Mouse (Mus musculus): ENCODE data around the gene Cd109. TPM values are rescaled to one million over a fixed set of nuclear protein-coding genes. Genes with fewer than 3 reads are reported as not detected.
A peak's percentile ranks its signal among the peaks of the same experiment; 100 is the strongest.

The Cd109 gene
- polyA plus RNA-seq, 1 experiment = 5.3 TPM

DNA sequence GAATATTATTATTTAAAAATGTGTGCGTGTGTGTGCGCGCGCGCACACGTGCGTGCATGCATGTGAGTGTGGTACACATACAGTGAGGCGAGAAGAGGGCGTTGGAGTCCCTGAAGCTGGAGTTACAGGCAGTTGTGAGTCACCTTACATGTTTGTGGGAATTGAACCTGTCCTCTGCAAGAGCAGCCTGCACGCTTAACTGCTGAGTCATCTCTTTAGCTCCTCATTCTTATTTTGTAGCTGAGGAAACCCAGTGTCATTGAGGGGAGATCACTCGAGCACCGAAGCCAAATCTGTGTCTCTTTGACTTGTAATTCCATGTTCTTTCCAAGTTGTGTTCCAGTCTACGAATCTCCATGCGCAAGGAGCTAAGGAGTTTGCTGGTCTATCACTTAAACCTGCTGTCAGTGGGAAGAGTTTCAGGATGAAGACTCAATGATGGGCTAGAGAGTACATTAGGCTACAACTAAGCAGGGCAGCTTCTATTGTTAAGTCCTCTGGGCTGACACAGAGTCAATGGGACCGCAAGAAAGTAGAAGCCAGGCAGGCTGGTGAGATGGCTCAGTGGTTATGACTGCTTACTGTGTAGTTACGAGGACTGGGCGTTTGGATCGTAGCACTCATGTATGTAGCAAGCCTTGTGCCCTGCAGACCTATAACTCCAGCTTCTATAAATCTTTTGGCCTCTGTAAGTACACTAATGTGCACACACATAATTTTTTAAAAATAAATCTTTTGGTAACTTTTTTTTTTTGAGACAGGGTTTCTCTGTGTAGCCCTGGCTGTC is 19.4 kb upstream of the Cd109 start:
- no peak overlapping the region for H3ac ChIP-seq (ENCODE audit: control insufficient read depth, insufficient read length)
- H3K4me2 ChIP-seq (ENCODE audit: low read depth) = no peak overlapping the region
- no peak overlapping the region for H3K4me3 ChIP-seq
- no peaks in the 10 kb centered on the region for H3K36me3 ChIP-seq (ENCODE audit: control insufficient read depth, insufficient read depth)
- H3K27me3 ChIP-seq (ENCODE audit: control insufficient read depth, insufficient read depth, insufficient read length) = no peaks in the 10 kb centered on the region
- TF ChIP-seq POLR2A (IDR thresholded peaks at IDR 0.05; ENCODE audit: insufficient read length, low read depth) (no peak), SRF (IDR thresholded peaks at IDR 0.05; ENCODE audit: control insufficient read depth, insufficient read length, low read depth) (no peak), REST (IDR thresholded peaks at IDR 0.05; ENCODE audit: insufficient read depth, insufficient read length) (no peak), MAX (IDR thresholded peaks at IDR 0.05; ENCODE audit: low read depth) (no peak), POLR2AphosphoS2 (IDR thresholded peaks at IDR 0.05; ENCODE audit: insufficient read length, low read depth) (no peak), TCF3 (IDR thresholded peaks at IDR 0.05; ENCODE audit: insufficient read length, low read depth) (no peak), TCF12 (IDR thresholded peaks at IDR 0.05; ENCODE audit: insufficient read depth, poor library complexity, severe bottlenecking) (no peak), MYOG (IDR thresholded peaks at IDR 0.05; ENCODE audit: control insufficient read depth in 1 of 3, insufficient read depth in 1 of 3, insufficient read length in 2 of 3, low read depth in 2 of 3) (no peak), USF1 (IDR thresholded peaks at IDR 0.05; ENCODE audit: low read depth) (no peak), E2F4 (IDR thresholded peaks at IDR 0.05; ENCODE audit: insufficient read depth) (no peak), CEBPB (IDR thresholded peaks at IDR 0.05; ENCODE audit: insufficient read depth, poor library complexity, severe bottlenecking) (no peak), MYOD1 (IDR thresholded peaks at IDR 0.05; ENCODE audit: control insufficient read depth in 1 of 3, insufficient read length in 2 of 3, low read depth in 2 of 3) (no peak)
- H3K79me2 ChIP-seq (ENCODE audit: control insufficient read depth, insufficient read depth) = no peaks in the 10 kb centered on the region

DNA sequence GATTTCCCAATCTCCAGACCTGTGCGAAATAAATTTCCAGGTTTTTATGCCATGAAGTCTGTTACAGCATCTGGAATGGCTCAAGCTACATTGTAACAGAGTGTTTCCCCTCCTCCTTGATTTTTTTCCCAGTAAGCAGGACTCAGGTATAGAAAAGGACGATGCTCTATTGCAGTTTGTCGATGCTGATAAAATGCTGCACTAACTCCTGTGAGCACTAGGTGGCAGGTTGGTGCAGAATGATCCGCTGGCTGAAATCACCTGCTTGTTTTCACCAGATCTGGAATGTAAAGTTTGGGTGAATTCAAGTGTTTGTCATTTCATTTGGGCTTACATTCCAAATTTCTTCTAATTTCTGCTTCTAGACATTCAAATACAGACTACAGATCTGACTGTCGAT is 18.5 kb upstream of the Cd109 start:
- Histone ChIP-seq H3K4me3 (no peak overlapping the region), H3K27me3 (ENCODE audit: control insufficient read depth, insufficient read depth, insufficient read length) (no peaks in the 10 kb centered on the region), H3K36me3 (ENCODE audit: control insufficient read depth, insufficient read depth) (no peaks in the 10 kb centered on the region), H3K4me2 (ENCODE audit: low read depth) (no peak overlapping the region), H3ac (ENCODE audit: control insufficient read depth, insufficient read length) (no peak overlapping the region), H3K79me2 (ENCODE audit: control insufficient read depth, insufficient read depth) (no peaks in the 10 kb centered on the region)
- TF ChIP-seq MYOD1 (IDR thresholded peaks at IDR 0.05; ENCODE audit: control insufficient read depth in 1 of 3, insufficient read length in 2 of 3, low read depth in 2 of 3) (no peak), TCF3 (IDR thresholded peaks at IDR 0.05; ENCODE audit: insufficient read length, low read depth) (no peak), MYOG (IDR thresholded peaks at IDR 0.05; ENCODE audit: control insufficient read depth in 1 of 3, insufficient read depth in 1 of 3, insufficient read length in 2 of 3, low read depth in 2 of 3) (no peak)

GRCm38 (mm10) chr9:78599927-78600326 is 15.4 kb upstream of the Cd109 start:
- TF ChIP-seq TCF3 (IDR thresholded peaks at IDR 0.05; ENCODE audit: insufficient read length, low read depth) (no peak), CEBPB (IDR thresholded peaks at IDR 0.05; ENCODE audit: insufficient read depth, poor library complexity, severe bottlenecking) (no peak), E2F4 (IDR thresholded peaks at IDR 0.05; ENCODE audit: insufficient read depth) (no peak)
- no peaks in the 10 kb centered on the region for H3K36me3 ChIP-seq (ENCODE audit: control insufficient read depth, insufficient read depth)

DNA sequence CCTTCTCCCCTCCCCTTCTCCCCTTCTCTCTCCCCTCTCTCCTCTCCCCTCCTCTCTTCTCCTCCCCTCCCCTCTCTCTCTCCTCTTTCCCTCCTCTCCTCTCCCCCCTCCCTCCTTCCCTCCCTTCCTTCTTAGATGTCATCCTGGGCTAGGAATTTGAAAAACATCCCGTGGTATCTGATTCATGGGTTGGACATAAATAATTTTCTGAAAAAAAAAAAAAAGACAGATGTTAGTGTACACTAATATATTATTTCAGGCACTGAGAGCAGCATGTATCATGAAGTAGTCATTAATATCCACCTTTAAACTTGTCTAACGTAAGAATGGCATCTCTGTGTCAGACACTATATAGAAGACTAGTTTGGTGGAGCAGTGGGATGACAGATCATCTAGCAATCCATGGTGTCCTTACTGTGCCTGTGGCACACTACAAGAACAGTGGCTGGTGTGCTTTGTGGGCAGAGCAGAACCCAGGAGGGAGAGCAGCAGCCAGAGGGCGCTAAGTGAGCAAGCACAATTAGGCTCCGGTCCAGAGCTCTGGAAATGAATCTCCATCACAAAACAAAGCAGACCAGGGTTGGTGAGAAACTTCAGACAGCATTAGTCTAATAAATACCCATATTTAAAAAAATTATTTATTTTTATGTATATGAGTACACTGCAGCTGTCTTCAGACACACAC is 14.2 kb upstream of the Cd109 start:
- no peaks in the 10 kb centered on the region for H3K79me2 ChIP-seq (ENCODE audit: control insufficient read depth, insufficient read depth)
- no peak overlapping the region for H3ac ChIP-seq (ENCODE audit: control insufficient read depth, insufficient read length)
- H3K27me3 ChIP-seq (ENCODE audit: control insufficient read depth, insufficient read depth, insufficient read length) = no peaks in the 10 kb centered on the region
- H3K36me3 ChIP-seq (ENCODE audit: control insufficient read depth, insufficient read depth) = no peaks in the 10 kb centered on the region
- no peak overlapping the region for H3K4me3 ChIP-seq
- no peak overlapping the region for H3K4me2 ChIP-seq (ENCODE audit: low read depth)
- no peak for TF ChIP-seq SRF (IDR thresholded peaks at IDR 0.05; ENCODE audit: control insufficient read depth, insufficient read length, low read depth)
- no peak for TF ChIP-seq MYOD1 (IDR thresholded peaks at IDR 0.05; ENCODE audit: control insufficient read depth in 1 of 3, insufficient read length in 2 of 3, low read depth in 2 of 3)
- TF ChIP-seq TCF3 (IDR thresholded peaks at IDR 0.05; ENCODE audit: insufficient read length, low read depth) = no peak
- no peak for TF ChIP-seq USF1 (IDR thresholded peaks at IDR 0.05; ENCODE audit: low read depth)
- no peak for TF ChIP-seq POLR2A (IDR thresholded peaks at IDR 0.05; ENCODE audit: insufficient read length, low read depth)
- no peak for TF ChIP-seq TCF12 (IDR thresholded peaks at IDR 0.05; ENCODE audit: insufficient read depth, poor library complexity, severe bottlenecking)
- no peak for TF ChIP-seq REST (IDR thresholded peaks at IDR 0.05; ENCODE audit: insufficient read depth, insufficient read length)
- no peak for TF ChIP-seq MAX (IDR thresholded peaks at IDR 0.05; ENCODE audit: low read depth)
- TF ChIP-seq MYOG (IDR thresholded peaks at IDR 0.05; ENCODE audit: control insufficient read depth in 1 of 3, insufficient read depth in 1 of 3, insufficient read length in 2 of 3, low read depth in 2 of 3) = no peak
- TF ChIP-seq E2F4 (IDR thresholded peaks at IDR 0.05; ENCODE audit: insufficient read depth) = no peak
- TF ChIP-seq POLR2AphosphoS2 (IDR thresholded peaks at IDR 0.05; ENCODE audit: insufficient read length, low read depth) = no peak
- no peak for TF ChIP-seq CEBPB (IDR thresholded peaks at IDR 0.05; ENCODE audit: insufficient read depth, poor library complexity, severe bottlenecking)

More at GRCm38 (mm10) chr9:78599927-78600326, 15.4 kb upstream of the Cd109 start:
- Histone ChIP-seq H3K27me3 (ENCODE audit: control insufficient read depth, insufficient read depth, insufficient read length) (no peaks in the 10 kb centered on the region), H3K79me2 (ENCODE audit: control insufficient read depth, insufficient read depth) (no peaks in the 10 kb centered on the region), H3K4me2 (ENCODE audit: low read depth) (no peak overlapping the region), H3K4me3 (no peak overlapping the region), H3ac (ENCODE audit: control insufficient read depth, insufficient read length) (no peak overlapping the region)

DNA sequence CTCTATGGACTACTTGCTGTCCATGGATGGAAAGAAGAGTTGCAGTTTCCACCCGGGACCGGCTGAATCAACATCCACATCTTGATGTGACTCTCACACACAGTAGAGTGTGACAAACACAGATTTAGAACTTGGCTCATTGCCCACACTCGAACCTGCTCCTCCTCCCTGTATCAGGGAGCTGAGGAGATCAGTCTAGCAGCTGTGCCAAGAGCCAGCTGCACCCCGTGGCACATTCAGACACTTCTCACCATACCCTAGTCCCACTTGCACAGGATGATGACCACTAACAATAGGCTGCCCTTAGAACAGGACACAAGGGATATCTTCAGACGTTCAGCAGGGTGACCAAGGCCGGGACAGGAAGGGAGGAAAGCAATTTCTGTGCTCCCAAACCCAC is 1.1 kb upstream of the Cd109 start:
- TF ChIP-seq REST (IDR thresholded peaks at IDR 0.05; ENCODE audit: insufficient read depth, insufficient read length) (no peak), MYOD1 (IDR thresholded peaks at IDR 0.05; ENCODE audit: control insufficient read depth in 1 of 3, insufficient read length in 2 of 3, low read depth in 2 of 3) (peak in 2 of 3 experiments; percentile 86 to 89), E2F4 (IDR thresholded peaks at IDR 0.05; ENCODE audit: insufficient read depth) (no peak), TCF12 (IDR thresholded peaks at IDR 0.05; ENCODE audit: insufficient read depth, poor library complexity, severe bottlenecking) (peak; percentile 73), CEBPB (IDR thresholded peaks at IDR 0.05; ENCODE audit: insufficient read depth, poor library complexity, severe bottlenecking) (no peak), MAX (IDR thresholded peaks at IDR 0.05; ENCODE audit: low read depth) (no peak), SRF (IDR thresholded peaks at IDR 0.05; ENCODE audit: control insufficient read depth, insufficient read length, low read depth) (no peak), USF1 (IDR thresholded peaks at IDR 0.05; ENCODE audit: low read depth) (no peak), POLR2A (IDR thresholded peaks at IDR 0.05; ENCODE audit: insufficient read length, low read depth) (no peak), MYOG (IDR thresholded peaks at IDR 0.05; ENCODE audit: control insufficient read depth in 1 of 3, insufficient read depth in 1 of 3, insufficient read length in 2 of 3, low read depth in 2 of 3) (peak; percentile 58 to 87 (median 76))
- no peaks in the 10 kb centered on the region for H3K79me2 ChIP-seq (ENCODE audit: control insufficient read depth, insufficient read depth)
- no peaks in the 10 kb centered on the region for H3K27me3 ChIP-seq (ENCODE audit: control insufficient read depth, insufficient read depth, insufficient read length)
- H3K36me3 ChIP-seq (ENCODE audit: control insufficient read depth, insufficient read depth) = no peaks in the 10 kb centered on the region
- peak overlapping the region; percentile 66 for H3K4me2 ChIP-seq (ENCODE audit: low read depth)
- H3K4me3 ChIP-seq = no peak overlapping the region
- H3ac ChIP-seq (ENCODE audit: control insufficient read depth, insufficient read length) = no peak overlapping the region

Measured in myocyte (in vitro differentiated cells).